Mouse (Mus musculus) embryonic facial prominence, embryonic 14.5 days (tissue): ENCODE data around the gene Gm20521. TPM values are rescaled to one million over a fixed set of nuclear protein-coding genes. Genes with fewer than 3 reads are reported as not detected.
"Not testable (repeated sequence)": the region's sequence is repeated elsewhere in the genome, so short reads cannot be mapped to it uniquely, and the experiment has no call there.

Experiments
- ATAC-seq: fragments of 200-750 bp; cut with Nextera tagmentation; 2 replicates; pipeline ENCODE4 v1.8.0; 2017; ENCODE audit warnings: low read depth, moderate number of reproducible peaks, moderate TSS enrichment
- DNase-seq: peaks from one replicate; pipeline ENCODE4 v3.0.0-alpha.2; 2015; ENCODE audit warnings: low spot score
- H3K27ac ChIP-seq: fragments of 300-500 bp; sonication (generic); replicated peaks from 2 replicates; pipeline ENCODE4 v1.5.1; 2014; ENCODE audit warnings: low read depth, mild to moderate bottlenecking, low read length, moderate library complexity
- H3K27me3 ChIP-seq: fragments of 300-500 bp; sonication (generic); replicated peaks from 2 replicates; pipeline ENCODE4 v1.6.1; 2014; ENCODE audit warnings: low read length; ENCODE audit not compliant: control insufficient read depth, insufficient read depth
- H3K36me3 ChIP-seq: fragments of 300-500 bp; sonication (generic); 2 replicates; pipeline ENCODE4 v1.6.1; 2014; ENCODE audit warnings: low read length, mixed read lengths; ENCODE audit not compliant: control insufficient read depth, insufficient read depth
- H3K4me1 ChIP-seq: fragments of 300-500 bp; sonication (generic); 2 replicates; pipeline ENCODE4 v1.6.1; 2014; ENCODE audit warnings: antibody characterized with exemption, low read length; ENCODE audit not compliant: control insufficient read depth, insufficient read depth
- H3K4me2 ChIP-seq: fragments of 300-500 bp; sonication (generic); 2 replicates; pipeline ENCODE4 v1.6.1; 2014; ENCODE audit warnings: low read depth, mild to moderate bottlenecking, low read length, moderate library complexity, mixed read lengths
- H3K4me3 ChIP-seq: fragments of 300-500 bp; sonication (generic); 2 replicates; pipeline ENCODE4 v1.5.1; 2014; ENCODE audit warnings: low read depth, mild to moderate bottlenecking, low read length
- H3K9ac ChIP-seq: fragments of 300-500 bp; sonication (generic); 2 replicates; pipeline ENCODE4 v1.6.1; 2014; ENCODE audit warnings: low read depth, mild to moderate bottlenecking, low read length, moderate library complexity, mixed read lengths
- H3K9me3 ChIP-seq: fragments of 300-500 bp; sonication (generic); 2 replicates; pipeline ENCODE4 v1.6.1; 2016; ENCODE audit warnings: low read length; ENCODE audit not compliant: control insufficient read depth
- WGBS: fragments of 180-500 bp; shearing (Covaris S2); extraction: QIAGEN DNeasy Blood & Tissue Kit; methylation state at CpG from one replicate; pipeline ENCODE4 v1.1.7; 2014; 5-methylcytosine and 5-hydroxymethylcytosine counted together
- polyA plus RNA-seq: library from polyadenylated mRNA; unstranded; fragments of >200 nt; fragmentation: Nextera tagmentation; extraction: Ambion mirVana; gene quantifications from 2 replicates; pipeline ENCODE4 v1.2.1, GENCODE M21; 2014

Gm20521 gene
- polyA plus RNA-seq, 1 experiment from 2014 or later, result not detected

- no peaks in the 10 kb centered on the region for H3K27me3 ChIP-seq
- DNase-seq (no peak), ATAC-seq (no peak)
- H3K4me2 ChIP-seq, result no peak overlapping the region
- H3K4me3 ChIP-seq, result no peak overlapping the region
- no peaks in the 10 kb centered on the region for H3K9me3 ChIP-seq
- H3K4me1 ChIP-seq, result no peaks in the 10 kb centered on the region
- H3K36me3 ChIP-seq, result no peaks in the 10 kb centered on the region
- H3K27ac ChIP-seq, result no peak overlapping the region
- 70% methylated on average over 2 of the region's 2 CpGs for WGBS
- H3K9ac ChIP-seq, result no peak overlapping the region
These were observed 61.7 kb downstream of the Gm20521 start for GRCm38 (mm10) chr14:54944939-54945338.

- Histone ChIP-seq H3K4me3 (no peak overlapping the region), H3K27ac (no peak overlapping the region), H3K9ac (no peak overlapping the region), H3K27me3 (no peaks in the 10 kb centered on the region), H3K4me2 (no peak overlapping the region), H3K36me3 (no peaks in the 10 kb centered on the region), H3K4me1 (no peaks in the 10 kb centered on the region), H3K9me3 (no peaks in the 10 kb centered on the region)
- DNase-seq (peak; percentile 66), ATAC-seq (peak; percentile 76)
- WGBS, result 80% methylated on average over 19 of the region's 19 CpGs
These were observed 62.9 kb downstream of the Gm20521 start for GRCm38 (mm10) chr14:54945975-54946704.

- not testable (repeated sequence) for ATAC-seq, H3K27ac ChIP-seq
- 94% methylated on average over 8 of the region's 11 CpGs for whole genome bisulfite sequencing
These were observed 63.8 kb downstream of the Gm20521 start for GRCm38 (mm10) chr14:54947008-54947407.

More at GRCm38 (mm10) chr14:54947008-54947407, 63.8 kb downstream of the Gm20521 start:
- not testable (repeated sequence) for DNase-seq, H3K36me3 ChIP-seq, H3K4me1 ChIP-seq, H3K27me3 ChIP-seq, H3K9me3 ChIP-seq, H3K9ac ChIP-seq, H3K4me2 ChIP-seq, H3K4me3 ChIP-seq

Other genes with a start within 250 kb of the Gm20521 start
- not detected in 2 replicates for gene Gm17606, start 242.5 kb upstream of the Gm20521 start, polyA plus RNA-seq
- gene Cdh24, start 242.1 kb upstream of the Gm20521 start, polyA plus RNA-seq, result 3.9 and 4.5 TPM in 2 replicates
- gene 1700123O20Rik, start 197.2 kb upstream of the Gm20521 start, polyA plus RNA-seq, result 70.7 and 84.9 TPM in 2 replicates
- gene Acin1, start 196.5 kb upstream of the Gm20521 start, polyA plus RNA-seq, result 99.4 and 101 TPM in 2 replicates
- gene Gm29776, start 184.6 kb upstream of the Gm20521 start, polyA plus RNA-seq, result 0.17 and 0.34 TPM in 2 replicates
- 0.32 TPM in 1 of 2 replicates, not detected in the other for gene Cebpe, start 171.3 kb upstream of the Gm20521 start, polyA plus RNA-seq
- gene Slc7a8, start 101.5 kb upstream of the Gm20521 start, polyA plus RNA-seq, result 6.9 and 7.4 TPM in 2 replicates
- gene Rnf212b, start 69.3 kb upstream of the Gm20521 start, polyA plus RNA-seq, result not detected in 2 replicates
- 9.1 and 11.5 TPM in 2 replicates for gene Homez, start 12.5 kb upstream of the Gm20521 start, polyA plus RNA-seq
- gene Ppp1r3e, start 5.9 kb upstream of the Gm20521 start, polyA plus RNA-seq, result 2.1 and 2.4 TPM in 2 replicates
- gene Bcl2l2, start 64 bp upstream of the Gm20521 start, polyA plus RNA-seq, result 4.5 and 4.8 TPM in 2 replicates
- gene Pabpn1, start 9.1 kb downstream of the Gm20521 start, polyA plus RNA-seq, result 110 and 118 TPM in 2 replicates
- gene Slc22a17, start 29.7 kb downstream of the Gm20521 start, polyA plus RNA-seq, result 42.4 and 56.0 TPM in 2 replicates
- gene Efs, start 42.7 kb downstream of the Gm20521 start, polyA plus RNA-seq, result 52.2 and 59.1 TPM in 2 replicates
- 0.49 and 0.59 TPM in 2 replicates for gene Il25, start 49.3 kb downstream of the Gm20521 start, polyA plus RNA-seq
- 13.7 and 14.8 TPM in 2 replicates for gene Cmtm5, start 52.8 kb downstream of the Gm20521 start, polyA plus RNA-seq
- 8.6 and 10.3 TPM in 2 replicates for gene Myh6, start 83.5 kb downstream of the Gm20521 start, polyA plus RNA-seq
- gene Gm17428, start 93.5 kb downstream of the Gm20521 start, polyA plus RNA-seq, result not detected in 2 replicates
- 92.5 and 103 TPM in 2 replicates for gene Myh7, start 111.2 kb downstream of the Gm20521 start, polyA plus RNA-seq
- 70.1 and 71.6 TPM in 2 replicates for gene Ngdn, start 132.0 kb downstream of the Gm20521 start, polyA plus RNA-seq
- gene Zfhx2, start 208.9 kb downstream of the Gm20521 start, polyA plus RNA-seq, result 3.4 and 3.7 TPM in 2 replicates
- gene Thtpa, start 211.3 kb downstream of the Gm20521 start, polyA plus RNA-seq, result 16.7 and 22.6 TPM in 2 replicates
- gene Ap1g2, start 223.2 kb downstream of the Gm20521 start, polyA plus RNA-seq, result 15.3 and 17.6 TPM in 2 replicates
- 3.0 and 3.8 TPM in 2 replicates for gene Jph4, start 233.5 kb downstream of the Gm20521 start, polyA plus RNA-seq